Mouse (Mus musculus) liver, adult 2 months (tissue): ENCODE results near the gene Pnrc2.

Experiments
- CTCF ChIP-seq: fragments of 200-500 bp; IDR thresholded peaks from 2 replicates; pipeline ENCODE4 v1.5.1; 2011; ENCODE audit warnings: low read depth, low read length, control low read depth
- POLR2A ChIP-seq: fragments of 200-500 bp; IDR thresholded peaks from 2 replicates; pipeline ENCODE4 v1.6.1; 2011; ENCODE audit warnings: low read length, control low read depth; ENCODE audit not compliant: insufficient read depth; ENCODE audit errors: extremely low read depth

DNA sequence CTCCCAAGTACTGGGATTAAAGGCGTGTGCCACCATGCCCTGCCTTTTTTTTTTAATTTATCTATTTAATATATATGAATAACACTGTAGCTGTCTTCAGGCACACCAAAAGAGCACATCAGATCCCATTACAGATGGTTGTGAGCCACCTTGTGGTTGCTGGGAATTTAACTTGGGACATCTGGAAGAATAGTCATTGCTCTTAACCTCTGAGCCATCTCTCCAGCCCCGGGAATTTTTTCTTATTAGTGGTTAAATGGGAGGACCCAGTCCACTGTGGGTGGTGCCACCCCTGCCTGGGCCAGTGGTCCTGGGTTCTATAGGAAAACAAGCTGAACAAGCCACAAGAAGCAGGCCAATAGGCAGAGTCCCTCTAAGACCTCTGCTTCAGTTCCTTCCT, 4.1 kb upstream of the Pnrc2 start:
- TF ChIP-seq POLR2A (no peak), CTCF (0 out of 2 replicates have a peak, but pooled peaks have one; percentile 20)
